Mouse (Mus musculus) bone marrow macrophage, adult 2 months (primary cell): Measurements from ENCODE around the gene Nrxn1.

Source experiments
- CTCF ChIP-seq: IDR thresholded peaks from 2 replicates; pipeline ENCODE4 v1.5.1; 2012; ENCODE audit warnings: low read depth, mild to moderate bottlenecking, low read length, moderate library complexity
- POLR2A ChIP-seq: IDR thresholded peaks from 2 replicates; pipeline ENCODE4 v1.6.1; 2012; ENCODE audit warnings: mild to moderate bottlenecking, low read depth, low read length, borderline replicate concordance

DNA sequence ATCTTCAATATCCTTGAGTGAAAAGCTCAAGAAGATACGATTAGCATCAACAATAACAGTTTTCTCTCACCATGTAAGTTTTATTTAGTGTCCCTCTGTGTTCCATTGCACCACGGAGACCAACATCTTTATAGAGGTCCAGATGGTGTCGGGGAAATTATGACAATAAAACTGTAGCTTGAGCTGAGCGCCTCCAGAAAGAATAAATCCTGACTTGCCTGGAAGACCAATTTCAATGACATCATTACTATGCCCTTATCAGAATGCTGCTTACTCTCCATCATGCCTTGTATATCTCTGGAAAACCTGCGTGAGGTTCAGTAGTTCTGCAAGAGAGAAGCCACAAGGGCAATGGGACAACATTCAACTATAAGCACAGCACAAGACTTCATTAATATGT lies 187.7 kb downstream of the Nrxn1 start:
- TF ChIP-seq CTCF (no peak), POLR2A (no peak)
